Mouse (Mus musculus): ENCODE data around the gene Bag6.

DNA sequence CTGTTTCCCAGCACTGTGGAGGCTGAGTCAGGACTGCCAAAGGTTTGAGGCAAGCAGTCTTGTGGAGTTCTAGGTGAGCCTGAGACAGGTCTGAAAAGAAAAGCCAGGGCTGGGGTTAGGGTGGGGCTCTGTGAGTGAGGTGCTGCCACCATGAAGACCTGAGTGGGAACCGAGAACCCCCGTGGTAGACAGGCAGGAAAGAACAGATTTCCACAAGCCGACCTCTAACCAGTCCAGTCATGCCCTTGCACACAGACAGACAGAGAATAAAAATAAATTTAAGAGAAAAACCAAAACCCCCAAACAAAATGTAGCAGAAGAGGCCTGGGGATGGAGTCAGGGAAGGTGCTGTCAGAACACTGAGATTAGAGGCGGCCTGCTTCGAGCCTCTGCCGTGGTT lies 40.4 kb downstream of the Bag6 start:
- no peak for TF ChIP-seq CTCF (IDR thresholded peaks at IDR 0.05; ENCODE audit: borderline replicate concordance, control insufficient read depth, extremely low read depth, insufficient read depth, low read length, poor library complexity)
- no peak for TF ChIP-seq POLR2A (IDR thresholded peaks at IDR 0.05; ENCODE audit: control insufficient read depth, extremely low read depth, insufficient read depth, low read length, poor library complexity)

All from thymus, adult 2 months (tissue).